Mouse (Mus musculus): ENCODE results near the gene Ctsll3. TPM values are rescaled to one million over a fixed set of nuclear protein-coding genes. Genes with fewer than 3 reads are reported as not detected.

The Ctsll3 gene
- total RNA-seq, 2 experiments from 2014 or later, result not detected

Other genes with a start within 250 kb of the Ctsll3 start
- gene Dapk1, start 200.9 kb downstream of the Ctsll3 start, total RNA-seq (2021), result 1 to 10 TPM; 8.0 to 8.2 TPM
- gene BC051665, start 16.5 kb downstream of the Ctsll3 start, total RNA-seq (2021), result not detected
- gene 4930486L24Rik, start 61.6 kb upstream of the Ctsll3 start, total RNA-seq (2021), result under 1 TPM in 1 of 2 experiments, not detected in 1; 0.40 TPM
- gene Gm49392, start 94.0 kb upstream of the Ctsll3 start, total RNA-seq (2021), result under 1 TPM; 0.32 to 0.74 TPM
- gene Ctla2b, start 94.6 kb upstream of the Ctsll3 start, total RNA-seq (2021), result 1 to 10 TPM; 1.3 to 4.3 TPM
- gene Tpbpb, start 102.0 kb upstream of the Ctsll3 start, total RNA-seq (2021), result not detected
- not detected for gene Gm49393, start 132.7 kb upstream of the Ctsll3 start, total RNA-seq (2021)
- gene Gm49391, start 133.7 kb upstream of the Ctsll3 start, total RNA-seq (2021), result 1 to 10 TPM in 1 of 2 experiments, under 1 TPM in 1; 0.87 to 1.1 TPM
- gene Ctla2a, start 133.8 kb upstream of the Ctsll3 start, total RNA-seq (2021), result 10 to 100 TPM; 18.1 to 40.9 TPM
- not detected for gene Tpbpa, start 139.1 kb upstream of the Ctsll3 start, total RNA-seq (2021)
- gene Ctsj, start 203.1 kb upstream of the Ctsll3 start, total RNA-seq (2021), result not detected
- not detected for gene Ctsq, start 237.8 kb upstream of the Ctsll3 start, total RNA-seq (2021)

All from gastrocnemius, postnatal 25 days (tissue).